Mouse (Mus musculus): ENCODE measurements around the gene Klk14. TPM values are rescaled to one million over a fixed set of nuclear protein-coding genes. Genes with fewer than 3 reads are reported as not detected.

Klk14 gene
- polyA plus RNA-seq, 1 experiment from 2014 or later, result not detected

Other genes with a start within 250 kb of the Klk14 start
- not detected in 2 replicates for gene Cldnd2, start 249.6 kb upstream of the Klk14 start, polyA plus RNA-seq (2016; fragmentation: Nextera tagmentation; extraction: Ambion mirVana)
- gene Etfb, start 246.3 kb upstream of the Klk14 start, polyA plus RNA-seq (2016; fragmentation: Nextera tagmentation; extraction: Ambion mirVana), result 460 and 473 TPM in 2 replicates
- 0.46 TPM in 1 of 2 replicates, not detected in the other for gene Gm45233, start 246.3 kb upstream of the Klk14 start, polyA plus RNA-seq (2016; fragmentation: Nextera tagmentation; extraction: Ambion mirVana)
- 2.1 and 2.4 TPM in 2 replicates for gene Vsig10l, start 227.3 kb upstream of the Klk14 start, polyA plus RNA-seq (2016; fragmentation: Nextera tagmentation; extraction: Ambion mirVana)
- 0.10 and 0.14 TPM in 2 replicates for gene Iglon5, start 200.3 kb upstream of the Klk14 start, polyA plus RNA-seq (2016; fragmentation: Nextera tagmentation; extraction: Ambion mirVana)
- gene 4931406B18Rik, start 184.5 kb upstream of the Klk14 start, polyA plus RNA-seq (2016; fragmentation: Nextera tagmentation; extraction: Ambion mirVana), result not detected in 2 replicates
- gene Cd33, start 146.0 kb upstream of the Klk14 start, polyA plus RNA-seq (2016; fragmentation: Nextera tagmentation; extraction: Ambion mirVana), result 0.30 and 0.52 TPM in 2 replicates
- 1.5 TPM in 2 replicates for gene Zfp658, start 128.2 kb upstream of the Klk14 start, polyA plus RNA-seq (2016; fragmentation: Nextera tagmentation; extraction: Ambion mirVana)
- 8.5 and 8.6 TPM in 2 replicates for gene Zfp719, start 110.8 kb upstream of the Klk14 start, polyA plus RNA-seq (2016; fragmentation: Nextera tagmentation; extraction: Ambion mirVana)
- gene Zfp819, start 83.2 kb upstream of the Klk14 start, polyA plus RNA-seq (2016; fragmentation: Nextera tagmentation; extraction: Ambion mirVana), result not detected in 2 replicates
- gene Ceacam18, start 55.7 kb upstream of the Klk14 start, polyA plus RNA-seq (2016; fragmentation: Nextera tagmentation; extraction: Ambion mirVana), result not detected in 2 replicates
- gene Siglece, start 30.3 kb upstream of the Klk14 start, polyA plus RNA-seq (2016; fragmentation: Nextera tagmentation; extraction: Ambion mirVana), result 0.19 and 0.27 TPM in 2 replicates
- gene Ctu1, start 18.4 kb upstream of the Klk14 start, polyA plus RNA-seq (2016; fragmentation: Nextera tagmentation; extraction: Ambion mirVana), result 7.0 TPM in 2 replicates
- gene Klk13, start 22.1 kb downstream of the Klk14 start, polyA plus RNA-seq (2016; fragmentation: Nextera tagmentation; extraction: Ambion mirVana), result 0.13 and 0.24 TPM in 2 replicates
- gene Klk12, start 78.5 kb downstream of the Klk14 start, polyA plus RNA-seq (2016; fragmentation: Nextera tagmentation; extraction: Ambion mirVana), result not detected in 2 replicates
- gene Klk11, start 84.2 kb downstream of the Klk14 start, polyA plus RNA-seq (2016; fragmentation: Nextera tagmentation; extraction: Ambion mirVana), result not detected in 2 replicates
- gene Klk10, start 90.6 kb downstream of the Klk14 start, polyA plus RNA-seq (2016; fragmentation: Nextera tagmentation; extraction: Ambion mirVana), result 0.23 TPM in 1 of 2 replicates, not detected in the other
- not detected in 2 replicates for gene Klk9, start 101.5 kb downstream of the Klk14 start, polyA plus RNA-seq (2016; fragmentation: Nextera tagmentation; extraction: Ambion mirVana)
- 24.4 and 25.0 TPM in 2 replicates for gene Klk8, start 107.2 kb downstream of the Klk14 start, polyA plus RNA-seq (2016; fragmentation: Nextera tagmentation; extraction: Ambion mirVana)
- gene Klk7, start 120.9 kb downstream of the Klk14 start, polyA plus RNA-seq (2016; fragmentation: Nextera tagmentation; extraction: Ambion mirVana), result 0.26 TPM in 1 of 2 replicates, not detected in the other
- not detected in 2 replicates for gene Klk6, start 134.1 kb downstream of the Klk14 start, polyA plus RNA-seq (2016; fragmentation: Nextera tagmentation; extraction: Ambion mirVana)
- not detected in 2 replicates for gene Klk5, start 151.6 kb downstream of the Klk14 start, polyA plus RNA-seq (2016; fragmentation: Nextera tagmentation; extraction: Ambion mirVana)
- 0.18 TPM in 1 of 2 replicates, not detected in the other for gene Klk4, start 190.7 kb downstream of the Klk14 start, polyA plus RNA-seq (2016; fragmentation: Nextera tagmentation; extraction: Ambion mirVana)
- not detected in 2 replicates for gene Klk15, start 243.3 kb downstream of the Klk14 start, polyA plus RNA-seq (2016; fragmentation: Nextera tagmentation; extraction: Ambion mirVana)